11 mouse cellular contexts compared by ENCODE assay signal in the genomic region with DNA sequence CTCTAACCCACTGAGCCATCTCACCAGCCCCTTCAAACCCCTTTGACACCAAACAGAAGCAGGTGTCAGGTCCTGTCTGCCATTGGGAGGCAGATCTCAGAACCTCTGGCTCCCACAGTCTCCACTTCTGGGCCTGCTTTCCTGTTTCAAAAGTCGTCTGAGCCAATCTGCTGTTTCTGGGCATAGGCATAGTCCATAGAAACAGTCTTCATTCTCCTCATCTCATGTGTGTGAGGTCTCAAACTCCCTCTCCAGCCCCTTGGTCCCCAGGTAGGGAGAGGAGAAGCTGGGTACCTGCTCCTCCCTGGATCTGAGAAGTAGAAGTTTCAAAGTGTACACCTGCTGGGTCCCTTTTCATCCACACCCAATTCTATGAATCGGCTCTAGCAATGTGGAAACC. TPM values are rescaled to one million over a fixed set of nuclear protein-coding genes. Genes with fewer than 3 reads are reported as not detected.
A peak's percentile ranks its signal among the peaks of the same experiment; 100 is the strongest.
DNase-seq lines count a peak whose midpoint lies in the region; ATAC-seq and TF ChIP-seq lines count a peak whose summit lies in the region.
"Had no signal": no experiment of that assay in that cellular context is flagged by ENCODE, and none has a peak within 500 bp of the region (broad histone marks: within the 10 kb centered on the region; RNA-seq: fewer than 3 reads in every experiment).

No protein-coding gene starts in this region.

- no peak for ATAC-seq in heart, embryonic 16.5 days (replicated peaks; ENCODE audit: extremely low read depth, insufficient read depth, low FRiP score)
- no peak for ATAC-seq in limb, embryonic 13.5 days (ENCODE audit: low FRiP score, low read depth)

- peak overlapping the region; percentile 61 for H3K4me3 ChIP-seq in heart, embryonic 16.5 days (ENCODE audit: low read length)
- peak overlapping the region; percentile 92 for H3K4me3 ChIP-seq in E14TG2a.4 (replicated peaks; ENCODE audit: low read length)
- peak overlapping the region; percentile 79 for H3K4me3 ChIP-seq in forebrain, embryonic 10.5 days
- H3K4me3 ChIP-seq in limb, embryonic 13.5 days: no peak overlapping the region
- H3K4me3 ChIP-seq: myocyte had no signal

- H3K27ac ChIP-seq in heart, embryonic 16.5 days (ENCODE audit: low read length): peak overlapping the region; percentile 85
- peak overlapping the region; percentile 87; the same call in 1 of the 2 replicates for H3K27ac ChIP-seq in forebrain, embryonic 10.5 days
- H3K27ac ChIP-seq in limb, embryonic 13.5 days: no peak overlapping the region

- H3K9ac ChIP-seq in heart, embryonic 16.5 days (ENCODE audit: low read length): peak overlapping the region; percentile 45
- H3K9ac ChIP-seq in limb, embryonic 13.5 days: peak overlapping the region; percentile 75; the same call in 1 of the 2 replicates

- WGBS in heart, embryonic 16.5 days: 23% methylated on average over 2 of the region's 2 CpGs
- 30% methylated on average over 2 of the region's 2 CpGs for WGBS in forebrain, embryonic 10.5 days
- WGBS in limb, embryonic 13.5 days: 37% methylated on average over 2 of the region's 2 CpGs

- TF ChIP-seq CTCF in E14TG2a.4 (conservative IDR thresholded peaks at IDR 0.05; ENCODE audit: low read length): no peak

- DNase-seq in heart, postnatal 4 days: no peak
- no peak for DNase-seq in forebrain, embryonic 10.5 days (ENCODE audit: extremely low spot score, low spot score)
- DNase-seq in frontal cortex, postnatal 14 days (ENCODE audit: low spot score in 2 of 2): no peak
- DNase-seq in ovary, postnatal 10 days (ENCODE audit: low spot score): no peak
- no peak for DNase-seq in thymus, postnatal 0 days (ENCODE audit: low spot score)
- DNase-seq: gastrocnemius, postnatal 36 days; liver had no signal

- peaks cover 7% of the 10 kb centered on the region for H3K4me1 ChIP-seq in heart, embryonic 16.5 days (ENCODE audit: control insufficient read depth, insufficient read depth, low read length)
- peaks cover 73% of the 10 kb centered on the region for H3K4me1 ChIP-seq in E14TG2a.4 (replicated peaks; ENCODE audit: low read depth, low read length)
- H3K4me1 ChIP-seq in forebrain, embryonic 10.5 days: peaks cover 50% of the 10 kb centered on the region
- peaks cover 23% of the 10 kb centered on the region for H3K4me1 ChIP-seq in limb, embryonic 13.5 days

- no peaks in the 10 kb centered on the region for H3K9me3 ChIP-seq in heart, embryonic 16.5 days (replicated peaks; ENCODE audit: control insufficient read depth, low read length)
- no peaks in the 10 kb centered on the region for H3K9me3 ChIP-seq in E14TG2a.4 (ENCODE audit: low read length)
- no peaks in the 10 kb centered on the region for H3K9me3 ChIP-seq in forebrain, embryonic 10.5 days
- H3K9me3 ChIP-seq in limb, embryonic 13.5 days: no peaks in the 10 kb centered on the region

- peaks cover 9% of the 10 kb centered on the region for H3K27me3 ChIP-seq in heart, embryonic 16.5 days (ENCODE audit: control insufficient read depth, insufficient read depth, low read length)
- H3K27me3 ChIP-seq in E14TG2a.4 (ENCODE audit: insufficient read depth, low read length): peaks cover 37% of the 10 kb centered on the region
- peaks cover 61% of the 10 kb centered on the region for H3K27me3 ChIP-seq in forebrain, embryonic 10.5 days (ENCODE audit: poor library complexity, severe bottlenecking)
- H3K27me3 ChIP-seq in limb, embryonic 13.5 days: peaks cover 59% of the 10 kb centered on the region

- peak overlapping the region; percentile 77 for H3K4me2 ChIP-seq in heart, embryonic 16.5 days (ENCODE audit: low read depth, low read length)
- H3K4me2 ChIP-seq in limb, embryonic 13.5 days (replicated peaks): peak overlapping the region; percentile 95; the same call in 1 of the 2 replicates

- H3K36me3 ChIP-seq in heart, embryonic 16.5 days (ENCODE audit: control insufficient read depth, insufficient read depth): no peaks in the 10 kb centered on the region
- peaks cover 24% of the 10 kb centered on the region for H3K36me3 ChIP-seq in E14TG2a.4 (ENCODE audit: insufficient read depth, low read length)
- peaks cover 5% of the 10 kb centered on the region; the same call in 1 of the 2 replicates for H3K36me3 ChIP-seq in forebrain, embryonic 10.5 days (replicated peaks)
- H3K36me3 ChIP-seq in limb, embryonic 13.5 days: no peaks in the 10 kb centered on the region

RNA-seq across cellular contexts. Expression of gene Ppp1r1a, which starts 1.3 kb away (rescaled TPM):
- polyA plus RNA-seq in heart, embryonic 16.5 days (2015; fragmentation: Nextera tagmentation; extraction: Ambion mirVana): 52.7 and 58.6 TPM in 2 replicates
- 10 to 100 TPM; 26.9 to 31.4 TPM for total RNA-seq in heart, postnatal 4 days (2021)
- polyA plus RNA-seq in forebrain, embryonic 10.5 days (2016; fragmentation: Nextera tagmentation; extraction: Ambion mirVana): 34.4 and 36.0 TPM in 2 replicates
- polyA plus RNA-seq in limb, embryonic 13.5 days (2015; fragmentation: Nextera tagmentation; extraction: Ambion mirVana): 7.6 and 8.7 TPM in 2 replicates
- polyA plus RNA-seq in thymus, postnatal 0 days (2015; fragmentation: Nextera tagmentation; extraction: Ambion mirVana): 1.7 and 2.0 TPM in 2 replicates
- polyA plus RNA-seq: myocyte had no signal

RNA-seq across cellular contexts. Expression of gene Glycam1, which starts 28.4 kb away (rescaled TPM):
- not detected in 2 replicates for polyA plus RNA-seq in heart, embryonic 16.5 days (2015; fragmentation: Nextera tagmentation; extraction: Ambion mirVana)
- not detected for total RNA-seq in heart, postnatal 4 days (2021)
- not detected in 2 replicates for polyA plus RNA-seq in forebrain, embryonic 10.5 days (2016; fragmentation: Nextera tagmentation; extraction: Ambion mirVana)
- polyA plus RNA-seq in limb, embryonic 13.5 days (2015; fragmentation: Nextera tagmentation; extraction: Ambion mirVana): not detected in 2 replicates
- not detected in 2 replicates for polyA plus RNA-seq in thymus, postnatal 0 days (2015; fragmentation: Nextera tagmentation; extraction: Ambion mirVana)
- total RNA-seq: gastrocnemius, postnatal 36 days had no signal
- polyA plus RNA-seq: myocyte had no signal

RNA-seq across cellular contexts. Expression of gene Pde1b, which starts 33.6 kb away (rescaled TPM):
- polyA plus RNA-seq in heart, embryonic 16.5 days (2015; fragmentation: Nextera tagmentation; extraction: Ambion mirVana): 2.4 and 2.8 TPM in 2 replicates
- total RNA-seq in heart, postnatal 4 days (2021): 1 to 10 TPM; 1.8 to 2.2 TPM
- 19.1 and 19.6 TPM in 2 replicates for polyA plus RNA-seq in forebrain, embryonic 10.5 days (2016; fragmentation: Nextera tagmentation; extraction: Ambion mirVana)
- 4.8 TPM in 2 replicates for polyA plus RNA-seq in limb, embryonic 13.5 days (2015; fragmentation: Nextera tagmentation; extraction: Ambion mirVana)
- 2.6 and 3.6 TPM in 2 replicates for polyA plus RNA-seq in thymus, postnatal 0 days (2015; fragmentation: Nextera tagmentation; extraction: Ambion mirVana)
